Mouse (Mus musculus) forebrain, embryonic 16.5 days (tissue): ENCODE measurements at regions not wholly inside any gene's neighbourhood (a gene's known extent, or its start where the extent isn't known, plus 50 kb on each side); places are given as distances from the start of the nearest gene placed in this dataset.

ENCODE experiments used
- ATAC-seq: fragments of 200-750 bp; cut with Nextera tagmentation; 2 replicates; pipeline ENCODE4 v1.8.0; 2017; ENCODE audit warnings: mild to moderate bottlenecking, moderate library complexity
- H3K27ac ChIP-seq: fragments of 300-500 bp; sonication (generic); 2 replicates; pipeline ENCODE4 v1.5.1; 2014; ENCODE audit warnings: low read length, control low read depth
- H3K27me3 ChIP-seq: fragments of 300-500 bp; sonication (generic); replicated peaks from 2 replicates; pipeline ENCODE4 v1.6.1; 2014; ENCODE audit warnings: low read length; ENCODE audit not compliant: control insufficient read depth, insufficient read depth
- H3K36me3 ChIP-seq: fragments of 300-500 bp; sonication (generic); 2 replicates; pipeline ENCODE4 v1.6.1; 2014; ENCODE audit not compliant: control insufficient read depth, insufficient read depth
- H3K4me1 ChIP-seq: fragments of 300-500 bp; sonication (generic); replicated peaks from 2 replicates; pipeline ENCODE4 v1.6.1; 2014; ENCODE audit warnings: low read length; ENCODE audit not compliant: control insufficient read depth, insufficient read depth
- H3K4me2 ChIP-seq: fragments of 300-500 bp; sonication (generic); 2 replicates; pipeline ENCODE4 v1.6.1; 2014; ENCODE audit warnings: mild to moderate bottlenecking, low read length, control low read depth
- H3K4me3 ChIP-seq: fragments of 300-500 bp; sonication (generic); replicated peaks from 2 replicates; pipeline ENCODE4 v1.5.1; 2014; ENCODE audit warnings: mild to moderate bottlenecking, low read length, control low read depth
- H3K9ac ChIP-seq: fragments of 300-500 bp; sonication (generic); replicated peaks from 2 replicates; pipeline ENCODE4 v1.6.1; 2014; ENCODE audit warnings: low read depth, low read length, control low read depth
- H3K9me3 ChIP-seq: fragments of 300-500 bp; sonication (generic); 2 replicates; pipeline ENCODE4 v1.6.1; 2016; ENCODE audit warnings: low read length; ENCODE audit not compliant: control insufficient read depth
- whole genome bisulfite sequencing: fragments of 180-500 bp; shearing (Covaris S2); extraction: QIAGEN DNeasy Blood & Tissue Kit; methylation state at CpG from one replicate; pipeline ENCODE4 v1.1.7; 2014; 5-methylcytosine and 5-hydroxymethylcytosine counted together

GRCm38 (mm10) chr13:5315011-5315410, 546.3 kb upstream of the Klf6 start:
- ATAC-seq = no peak
- no peaks in the 10 kb centered on the region for H3K9me3 ChIP-seq
- H3K36me3 ChIP-seq = no peaks in the 10 kb centered on the region
- no peaks in the 10 kb centered on the region for H3K4me1 ChIP-seq
- H3K27me3 ChIP-seq = no peaks in the 10 kb centered on the region
- H3K9ac ChIP-seq = no peak overlapping the region
- no peak overlapping the region for H3K4me3 ChIP-seq
- no peak overlapping the region for H3K27ac ChIP-seq
- H3K4me2 ChIP-seq = no peak overlapping the region
- 54% methylated on average over 1 of the region's 1 CpGs for WGBS

GRCm38 (mm10) chr13:5317941-5318856, 543.1 kb upstream of the Klf6 start:
- Histone ChIP-seq H3K4me2 (no peak overlapping the region), H3K4me1 (no peaks in the 10 kb centered on the region), H3K27me3 (no peaks in the 10 kb centered on the region), H3K36me3 (no peaks in the 10 kb centered on the region), H3K9me3 (no peaks in the 10 kb centered on the region), H3K4me3 (no peak overlapping the region), H3K9ac (no peak overlapping the region), H3K27ac (no peak overlapping the region)
- 69% methylated on average over 5 of the region's 5 CpGs for WGBS
- no peak for ATAC-seq

DNA sequence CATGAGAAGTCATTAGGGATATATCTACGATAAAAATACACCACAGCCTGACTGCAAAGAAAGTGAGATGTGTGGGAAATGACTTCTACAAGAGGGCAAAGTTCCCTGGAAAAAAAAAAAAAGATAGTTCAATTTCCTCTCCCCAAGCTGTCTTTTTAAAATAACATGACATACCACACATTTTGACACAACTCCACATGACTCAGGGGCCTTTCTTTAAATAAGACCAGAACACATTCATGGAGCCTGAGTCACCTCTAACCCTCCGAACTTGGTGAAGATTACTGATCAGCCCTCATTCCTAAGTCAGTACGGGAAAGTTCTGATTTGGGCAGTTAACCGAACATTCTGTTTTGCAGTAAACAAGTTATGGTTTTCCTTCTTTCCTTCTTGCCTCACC, 515.6 kb upstream of the Klf6 start:
- no peaks in the 10 kb centered on the region for H3K36me3 ChIP-seq
- H3K4me1 ChIP-seq = no peaks in the 10 kb centered on the region
- H3K27ac ChIP-seq = no peak overlapping the region
- WGBS = 83% methylated on average over 4 of the region's 4 CpGs
- no peak overlapping the region for H3K4me2 ChIP-seq
- no peaks in the 10 kb centered on the region for H3K27me3 ChIP-seq
- H3K4me3 ChIP-seq = no peak overlapping the region
- no peaks in the 10 kb centered on the region for H3K9me3 ChIP-seq
- no peak overlapping the region for H3K9ac ChIP-seq
- ATAC-seq = no peak

DNA sequence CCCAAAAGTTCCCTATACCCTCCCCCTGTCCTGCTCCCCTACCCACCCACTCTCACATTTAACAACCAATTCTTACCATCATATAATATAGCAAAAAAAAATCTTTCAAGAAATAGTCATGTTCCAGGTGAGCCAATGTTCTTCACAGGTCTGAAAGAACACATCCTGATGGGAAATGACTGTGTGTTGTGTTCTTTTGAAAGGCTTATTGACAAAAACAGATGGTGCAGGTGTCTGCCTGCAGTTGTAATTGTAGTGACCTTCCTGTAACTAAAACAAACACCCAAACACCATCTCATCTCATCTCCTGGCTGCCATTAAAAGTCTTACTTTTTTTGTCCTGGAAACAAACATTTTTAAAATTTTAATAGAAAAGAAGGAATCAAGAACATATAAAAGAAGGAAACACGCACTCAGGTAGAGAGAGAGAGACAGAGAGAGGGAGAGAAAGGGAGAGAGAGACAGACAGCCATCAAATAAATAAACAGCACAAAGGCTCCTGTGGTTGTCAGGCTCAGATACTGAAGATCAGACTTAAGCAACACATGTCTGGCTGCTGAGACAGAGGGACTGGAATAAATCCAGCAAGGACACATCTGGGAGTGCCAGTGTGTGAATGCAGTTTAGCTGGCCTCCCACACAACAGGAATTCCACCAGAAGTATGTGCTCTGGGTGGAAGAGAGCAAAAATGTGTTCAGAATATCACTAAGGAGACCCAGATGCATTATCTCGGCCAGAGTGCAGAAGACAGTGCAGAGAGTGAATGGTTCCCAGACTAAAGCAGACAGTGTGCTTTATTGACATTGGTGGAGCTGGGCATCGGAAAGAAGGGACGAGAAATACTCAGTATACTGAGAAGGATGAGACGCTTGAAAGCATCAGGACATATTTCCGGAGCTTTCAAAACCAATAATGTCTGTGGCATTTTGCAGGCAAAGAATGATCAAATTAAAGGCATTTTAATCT, 513.5 kb upstream of the Klf6 start:
- Histone ChIP-seq H3K9me3 (no peaks in the 10 kb centered on the region), H3K9ac (no peak overlapping the region), H3K36me3 (no peaks in the 10 kb centered on the region), H3K4me3 (no peak overlapping the region), H3K27ac (no peak overlapping the region), H3K4me1 (no peaks in the 10 kb centered on the region), H3K4me2 (no peak overlapping the region), H3K27me3 (no peaks in the 10 kb centered on the region)
- ATAC-seq = no peak
- 84% methylated on average over 6 of the region's 6 CpGs for WGBS

DNA sequence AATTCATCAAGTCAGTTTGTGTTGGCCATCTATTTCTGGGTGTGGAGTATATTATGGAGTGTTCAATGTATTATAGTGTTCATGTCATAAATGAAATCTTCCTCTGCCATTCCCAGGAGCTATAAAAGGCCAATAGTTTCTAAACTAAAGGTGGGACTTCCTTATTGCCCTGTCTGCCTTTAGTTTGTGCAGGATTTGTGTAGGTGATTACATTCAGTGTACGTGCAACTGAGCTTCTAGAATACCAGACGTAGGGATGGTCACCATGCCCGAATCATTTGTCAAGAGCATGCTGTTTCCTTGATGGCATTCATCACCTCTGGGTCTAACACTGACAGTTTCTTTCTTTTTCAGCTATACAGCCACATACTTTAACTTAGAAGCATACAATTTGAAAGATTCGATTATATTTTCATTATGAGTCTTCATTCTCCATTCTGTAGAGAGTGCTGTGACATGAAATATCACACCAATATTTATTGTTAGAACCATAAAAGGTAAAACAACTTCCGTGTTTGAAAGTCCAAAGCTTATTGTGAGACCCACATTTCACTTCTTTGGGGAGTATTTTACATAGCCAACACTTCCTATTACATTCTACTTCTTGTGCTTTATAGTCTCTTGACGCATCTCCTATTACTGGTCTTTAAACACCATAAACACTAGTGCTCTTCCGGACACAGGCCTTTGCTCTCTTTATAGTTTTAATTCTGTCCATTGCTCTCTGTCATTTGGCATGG, 494.1 kb upstream of the Klf6 start:
- H3K36me3 ChIP-seq = no peaks in the 10 kb centered on the region
- no peak overlapping the region for H3K9ac ChIP-seq
- no peak for ATAC-seq
- no peaks in the 10 kb centered on the region for H3K27me3 ChIP-seq
- H3K27ac ChIP-seq = no peak overlapping the region
- no peak overlapping the region for H3K4me2 ChIP-seq
- H3K9me3 ChIP-seq = no peaks in the 10 kb centered on the region
- H3K4me1 ChIP-seq = no peaks in the 10 kb centered on the region
- no peak overlapping the region for H3K4me3 ChIP-seq
- WGBS = 89% methylated on average over 7 of the region's 7 CpGs

DNA sequence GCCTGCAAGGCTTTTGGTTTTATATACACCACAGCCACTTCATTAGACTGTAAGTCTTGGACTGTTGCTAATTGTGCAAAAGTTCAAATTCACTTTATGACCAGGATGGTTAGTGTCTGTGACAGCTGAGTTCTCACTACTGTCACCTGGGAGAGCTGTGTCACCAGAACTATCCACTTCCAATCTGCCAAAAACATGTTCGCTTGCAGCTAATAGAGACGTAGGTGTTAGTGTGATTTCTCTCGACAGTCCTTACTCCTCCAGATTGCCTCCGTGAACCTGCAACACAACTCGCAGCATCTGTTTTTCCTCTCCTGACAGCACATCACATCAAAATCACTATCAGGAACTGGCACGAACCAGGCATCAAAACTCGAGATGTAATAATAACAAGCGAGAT, 491.3 kb upstream of the Klf6 start:
- no peaks in the 10 kb centered on the region for H3K9me3 ChIP-seq
- ATAC-seq = no peak
- WGBS = 88% methylated on average over 8 of the region's 8 CpGs

DNA sequence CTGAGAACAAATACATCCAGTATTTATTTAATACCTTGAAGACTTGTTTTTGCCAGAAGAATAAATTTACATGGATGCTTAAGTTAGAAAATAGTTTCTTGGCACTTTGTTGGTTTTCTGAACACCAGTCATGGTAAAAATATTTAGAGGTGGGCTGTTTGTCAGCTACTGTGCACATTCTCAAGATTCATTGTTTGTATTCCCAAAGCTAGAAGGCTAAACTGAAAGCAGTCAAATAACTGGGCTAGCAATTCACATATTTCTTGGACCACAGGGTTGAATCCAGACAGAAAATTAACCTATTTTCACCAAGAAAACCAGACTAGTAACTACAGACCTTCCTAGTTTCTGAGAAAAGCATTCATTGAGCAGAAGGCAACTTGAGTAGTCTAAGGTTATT, 488.1 kb upstream of the Klf6 start:
- Histone ChIP-seq H3K27ac (no peak overlapping the region), H3K4me1 (no peaks in the 10 kb centered on the region), H3K4me2 (no peak overlapping the region), H3K27me3 (no peaks in the 10 kb centered on the region), H3K9ac (no peak overlapping the region), H3K9me3 (no peaks in the 10 kb centered on the region), H3K36me3 (no peaks in the 10 kb centered on the region), H3K4me3 (no peak overlapping the region)
- no peak for ATAC-seq

More for the DNA sequence above, 491.3 kb upstream of the Klf6 start:
- Histone ChIP-seq H3K4me1 (no peaks in the 10 kb centered on the region), H3K4me2 (no peak overlapping the region), H3K27ac (no peak overlapping the region), H3K4me3 (no peak overlapping the region), H3K9ac (no peak overlapping the region), H3K27me3 (no peaks in the 10 kb centered on the region), H3K36me3 (no peaks in the 10 kb centered on the region)

- Histone ChIP-seq H3K36me3 (no peaks in the 10 kb centered on the region), H3K4me1 (no peaks in the 10 kb centered on the region), H3K4me3 (no peak overlapping the region), H3K27me3 (no peaks in the 10 kb centered on the region), H3K9ac (no peak overlapping the region), H3K4me2 (no peak overlapping the region), H3K9me3 (no peaks in the 10 kb centered on the region), H3K27ac (no peak overlapping the region)
- ATAC-seq = no peak
- 90% methylated on average over 4 of the region's 4 CpGs for WGBS
These were observed 453.0 kb upstream of the Klf6 start for GRCm38 (mm10) chr13:5408226-5408804.
